Mouse (Mus musculus) c-Kit-positive CD71-positive TER-119-positive erythroid progenitor cells, embryonic 14.5 days (primary cell): ENCODE results near the gene Myo9a.
"Not testable (repeated sequence)": the region's sequence is repeated elsewhere in the genome, so short reads cannot be mapped to it uniquely, and the experiment has no call there.

Experiments
- DNase-seq: peaks from one replicate; pipeline ENCODE4 v3.0.0-alpha.2; 2013; ENCODE audit warnings: low spot score

Myo9a gene

GRCm38 (mm10) chr9:59751066-59751581, 428 bp downstream of the Myo9a start:
- peak; percentile 82 for DNase-seq

- DNase-seq: no peak
Measured at GRCm38 (mm10) chr9:59751966-59752365, 1.3 kb downstream of the Myo9a start.

- DNase-seq: no peak
Measured at GRCm38 (mm10) chr9:59755199-59755598, 4.5 kb downstream of the Myo9a start.

DNA sequence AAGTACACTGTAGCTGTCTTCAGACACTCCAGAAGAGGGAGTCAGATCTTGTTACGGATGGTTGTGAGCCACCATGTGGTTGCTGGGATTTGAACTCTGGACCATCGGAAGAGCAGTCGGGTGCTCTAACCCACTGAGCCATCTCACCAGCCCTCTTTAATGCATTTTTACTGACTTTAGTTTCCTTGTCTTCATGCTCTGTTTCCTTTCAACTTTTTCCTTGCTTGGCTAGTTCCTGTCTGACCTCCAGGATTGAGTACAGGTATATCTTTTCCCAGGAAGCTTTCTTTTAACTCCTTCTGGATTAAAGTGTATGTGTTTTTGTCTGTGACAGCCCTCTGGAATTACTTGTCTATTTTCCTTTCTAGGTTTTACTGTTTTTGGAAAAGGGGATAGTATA, 6.3 kb downstream of the Myo9a start:
- DNase-seq: not testable (repeated sequence)

DNA sequence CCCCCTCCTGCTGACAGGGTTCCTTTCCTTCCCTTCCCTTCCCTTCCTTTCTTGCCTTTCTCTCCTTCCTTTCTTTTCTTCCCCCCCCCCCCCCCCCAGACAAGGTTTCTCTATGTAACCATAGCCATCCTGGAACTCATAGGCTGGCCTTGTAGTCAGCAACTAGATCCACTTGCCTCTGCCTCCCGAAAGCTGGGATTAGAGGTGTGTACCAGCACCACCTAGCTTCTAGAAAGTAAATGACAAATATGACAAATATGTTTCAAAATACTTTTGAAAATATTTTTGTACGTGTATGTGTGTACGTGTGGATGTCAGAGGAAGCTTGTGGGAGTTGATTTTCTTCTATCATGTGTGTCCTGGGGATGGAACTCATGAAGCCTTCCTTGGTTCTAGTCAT, 9.8 kb downstream of the Myo9a start:
- DNase-seq: no peak

DNA sequence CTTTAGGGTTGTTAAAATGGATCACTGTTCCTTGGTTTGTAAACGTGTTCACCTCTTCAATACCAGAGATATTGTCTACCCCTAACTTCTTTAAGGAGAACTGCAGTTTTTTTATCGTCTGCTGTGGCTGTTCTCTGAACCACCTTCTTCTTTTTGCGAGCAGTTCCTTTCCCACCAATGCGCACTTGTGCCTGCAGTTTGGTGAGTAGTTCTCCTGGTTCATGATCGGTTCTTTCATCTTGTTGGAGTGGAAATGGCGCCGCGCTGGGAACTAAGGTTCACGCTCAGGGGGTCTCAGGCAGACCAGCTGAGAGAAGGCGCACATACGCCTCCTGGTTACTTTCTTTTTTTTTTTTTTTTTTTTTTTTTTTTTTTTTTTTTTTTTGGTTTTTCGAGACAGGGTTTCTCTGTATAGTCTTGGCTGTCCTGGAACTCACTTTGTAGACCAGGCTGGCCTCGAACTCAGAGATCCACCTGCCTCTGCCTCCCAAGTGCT, 16.3 kb downstream of the Myo9a start:
- not testable (repeated sequence) for DNase-seq

GRCm38 (mm10) chr9:59806046-59806774, 55.5 kb downstream of the Myo9a start:
- not testable (repeated sequence) for DNase-seq

DNA sequence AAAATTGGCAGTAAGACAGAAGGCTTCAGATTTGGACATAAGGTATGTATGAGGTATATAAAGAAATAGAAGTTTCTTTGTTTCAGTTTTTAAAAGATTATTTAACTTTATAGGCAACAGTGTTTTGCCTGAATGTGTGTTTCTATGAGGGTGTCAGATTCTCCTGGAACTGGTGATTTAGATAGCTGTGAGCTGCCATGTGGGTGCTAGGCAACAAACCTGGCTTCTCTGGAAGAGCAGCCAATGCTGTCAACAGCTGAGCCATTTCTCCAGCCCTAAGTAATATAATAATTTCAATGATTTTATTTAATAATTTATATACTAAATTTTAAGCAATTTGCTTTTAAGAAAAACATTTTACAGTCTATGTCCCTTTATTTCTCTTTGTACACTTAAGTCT, 133.9 kb downstream of the Myo9a start:
- DNase-seq: no peak

DNA sequence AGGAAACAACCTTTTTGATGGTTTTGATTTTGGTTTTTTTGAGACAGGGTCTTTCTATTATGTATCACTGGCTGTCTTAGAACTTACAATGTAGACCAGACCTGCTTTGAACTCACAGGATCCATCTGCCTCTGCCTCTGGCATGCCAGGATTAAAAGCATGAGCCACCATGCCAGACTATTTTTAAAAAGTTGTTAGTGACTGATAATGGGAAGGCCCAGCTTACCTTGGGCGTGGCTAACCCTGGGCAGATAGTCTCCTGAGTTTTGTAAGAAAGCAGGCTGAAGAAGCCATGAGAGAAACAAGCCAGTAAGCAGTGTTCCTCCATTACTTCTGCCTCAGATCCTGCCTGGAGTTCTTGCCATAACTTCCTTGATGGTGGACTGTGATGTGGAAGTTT, 152.7 kb downstream of the Myo9a start:
- DNase-seq: peak; percentile 31

DNA sequence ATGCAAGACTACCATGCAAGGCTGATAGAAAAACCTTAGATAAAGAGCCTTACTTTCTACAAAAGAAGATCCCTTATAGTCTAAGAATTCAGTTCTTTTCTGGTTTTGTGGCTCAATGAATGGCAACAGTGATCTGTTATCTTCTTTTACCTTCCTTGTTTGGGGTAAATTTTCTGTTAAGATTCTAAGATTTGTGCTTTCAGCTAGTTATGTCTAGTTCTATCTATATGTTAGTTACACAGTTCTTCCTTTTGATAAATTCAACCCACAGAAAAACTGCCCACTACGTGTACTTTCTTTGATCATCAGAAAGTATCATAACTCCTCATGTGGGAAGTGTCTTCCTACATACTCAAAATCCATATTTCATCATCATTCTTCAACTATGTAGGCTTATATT, 164.1 kb downstream of the Myo9a start:
- DNase-seq: no peak

DNA sequence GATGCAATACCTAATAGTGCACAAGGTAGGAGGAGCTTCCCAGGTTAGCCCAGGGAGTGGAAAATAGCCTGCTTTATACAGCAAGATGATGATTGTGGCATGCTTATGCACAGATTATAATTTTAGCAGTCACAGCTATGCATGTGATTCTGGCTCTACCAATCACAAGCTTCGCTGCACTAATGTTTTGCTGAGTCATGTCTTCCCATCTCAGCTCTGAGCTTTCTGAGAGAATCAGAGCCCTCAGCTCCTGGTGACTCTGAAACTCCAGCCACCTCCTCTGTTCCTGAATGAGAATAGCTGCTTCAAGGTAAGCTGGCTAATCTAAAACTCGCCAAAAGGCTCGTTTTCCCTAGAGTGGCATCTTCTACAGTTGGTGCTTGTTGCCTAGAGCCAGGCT, 179.6 kb downstream of the Myo9a start:
- DNase-seq: no peak

DNA sequence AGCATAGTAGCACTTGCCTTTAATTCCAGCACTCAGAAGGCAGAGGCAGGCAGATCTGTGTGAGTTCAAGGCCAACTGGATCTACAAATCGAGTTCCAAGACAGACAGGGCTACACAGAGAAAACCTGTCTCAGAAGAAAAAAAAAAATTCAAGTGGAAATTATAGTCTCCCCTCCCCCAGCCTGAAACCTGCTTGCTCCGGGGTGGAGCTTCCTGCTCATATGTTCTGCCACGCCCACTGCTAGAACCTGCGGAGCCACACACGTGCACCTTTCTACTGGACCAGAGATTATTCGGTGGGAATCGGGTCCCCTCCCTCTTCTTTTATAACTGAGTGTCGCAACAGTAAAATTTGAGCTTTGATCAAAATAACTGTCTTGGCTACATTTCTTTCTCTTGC, 185.2 kb downstream of the Myo9a start:
- not testable (repeated sequence) for DNase-seq

- DNase-seq: no peak
Measured at GRCm38 (mm10) chr9:59938529-59938928, 187.8 kb downstream of the Myo9a start.

- no peak for DNase-seq
Measured at GRCm38 (mm10) chr9:59939691-59940090, 189.0 kb downstream of the Myo9a start.

DNA sequence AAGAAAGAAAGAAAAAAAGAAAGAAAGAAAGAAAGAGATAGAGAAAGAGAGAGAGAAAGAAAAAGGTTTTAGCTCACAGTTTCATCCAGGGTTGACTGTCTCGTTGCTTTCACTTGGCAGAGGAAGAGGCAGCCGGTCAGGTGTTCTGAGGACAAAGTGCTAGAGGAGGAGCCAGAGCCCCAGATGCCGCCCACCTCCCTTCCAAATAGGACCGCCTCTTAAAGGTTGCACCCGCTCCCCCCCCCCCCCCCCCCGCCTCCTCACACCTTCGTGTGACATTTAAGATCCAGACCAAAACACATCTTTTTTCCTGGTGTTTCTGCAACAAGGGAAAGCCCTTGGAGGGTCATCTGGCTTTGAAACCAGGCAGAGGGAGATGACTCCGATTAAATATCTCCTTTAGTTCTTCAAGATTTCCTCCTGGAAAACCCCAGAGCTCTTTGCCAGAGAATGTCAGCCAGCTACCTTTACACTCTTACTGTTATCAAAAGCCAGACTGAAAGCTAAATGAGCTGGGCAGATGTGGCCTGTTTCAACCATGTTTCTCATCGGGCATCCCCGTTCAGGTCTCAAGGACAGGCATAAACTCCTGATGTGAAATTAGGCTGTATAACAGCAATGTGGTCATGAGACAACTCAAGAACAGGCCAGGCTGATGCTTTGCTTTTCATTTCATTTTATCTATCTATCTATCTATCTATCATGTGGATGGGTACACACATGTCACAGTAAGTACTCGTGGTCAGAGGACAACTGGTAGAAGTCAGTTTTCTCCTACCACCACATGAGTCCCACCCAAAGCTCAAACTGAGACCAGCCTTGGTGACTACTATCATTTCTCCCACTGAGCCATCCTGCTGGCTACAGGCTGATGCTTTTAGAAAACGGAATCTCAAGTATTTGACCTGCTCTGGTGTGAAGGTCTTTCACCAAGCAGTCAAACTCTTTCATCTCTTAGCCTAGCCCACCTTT, 190.5 kb downstream of the Myo9a start:
- no peak for DNase-seq

GRCm38 (mm10) chr9:59941885-59942350, 191.2 kb downstream of the Myo9a start:
- DNase-seq: no peak

- no peak for DNase-seq
Measured at GRCm38 (mm10) chr9:59942501-59943085, 191.9 kb downstream of the Myo9a start.

DNA sequence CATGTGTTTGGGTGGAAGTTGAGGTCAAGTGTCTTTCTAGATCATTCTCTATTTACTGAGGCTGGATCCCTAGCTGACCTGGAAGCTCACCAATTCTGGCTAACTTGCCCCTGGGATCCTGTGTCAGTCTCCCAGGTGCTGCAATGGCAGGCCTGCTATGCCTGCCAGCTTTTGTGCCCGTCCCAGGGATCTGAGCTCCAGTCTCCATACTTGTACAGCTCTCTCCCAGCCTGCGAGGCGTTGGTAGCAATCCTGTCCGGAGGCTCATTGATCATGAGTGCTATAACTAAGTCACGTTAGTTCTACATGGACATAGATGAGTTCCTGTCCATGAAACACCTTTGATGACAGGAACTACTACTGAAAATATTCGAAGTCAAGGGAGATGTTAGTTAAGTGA, 193.1 kb downstream of the Myo9a start:
- DNase-seq: no peak

GRCm38 (mm10) chr9:59945241-59945640, 194.5 kb downstream of the Myo9a start:
- no peak for DNase-seq

- no peak for DNase-seq
Measured at GRCm38 (mm10) chr9:59947271-59947670, 196.6 kb downstream of the Myo9a start.

DNA sequence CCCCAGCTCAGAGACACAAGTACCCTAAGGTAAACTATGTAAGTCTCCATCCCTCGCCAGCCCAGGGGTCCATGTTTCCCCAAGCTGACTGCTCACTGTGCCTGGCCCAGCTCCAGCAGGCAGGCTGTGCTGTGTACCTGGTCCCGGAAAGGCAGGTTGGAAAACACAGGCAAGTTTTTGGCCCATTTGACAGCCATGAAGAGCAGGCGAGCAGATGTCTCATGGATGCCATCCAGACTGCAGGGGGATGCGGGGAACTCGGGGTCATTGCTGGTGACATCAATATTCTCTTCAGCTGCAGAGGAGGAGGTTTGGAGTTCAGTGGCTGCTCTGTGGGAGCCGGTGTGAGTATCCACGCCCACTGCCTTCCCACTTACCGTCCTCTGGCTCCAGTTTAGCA, 197.5 kb downstream of the Myo9a start:
- DNase-seq: no peak

- DNase-seq: no peak
Measured at GRCm38 (mm10) chr9:59948691-59949250, 198.1 kb downstream of the Myo9a start.
